Mouse (Mus musculus): ENCODE measurements around the gene Rbm25.

- TF ChIP-seq CTCF (IDR thresholded peaks at IDR 0.05; ENCODE audit: low read depth, low read length) (no peak), POLR2A (IDR thresholded peaks at IDR 0.05; ENCODE audit: borderline replicate concordance, low read depth, low read length) (no peak)
Measured at GRCm38 (mm10) chr12:83716416-83717184, 85.6 kb downstream of the Rbm25 start.

Data from bone marrow macrophage, adult 2 months (primary cell).